Mouse (Mus musculus) lung, postnatal 0 days (tissue): Measurements from ENCODE around the gene BC053393. TPM values are rescaled to one million over a fixed set of nuclear protein-coding genes. Genes with fewer than 3 reads are reported as not detected.
A peak's percentile ranks its signal among the peaks of the same experiment; 100 is the strongest.

Experiments used
- ATAC-seq: fragments of 200-750 bp; cut with Nextera tagmentation; 2 replicates; pipeline ENCODE4 v1.8.0; 2017; ENCODE audit warnings: moderate library complexity
- DNase-seq: peaks from one replicate; pipeline ENCODE4 v3.0.0-alpha.2; 2016; ENCODE audit warnings: low spot score
- H3K27ac ChIP-seq: fragments of 300-500 bp; sonication (generic); 2 replicates; pipeline ENCODE4 v1.5.1; 2014; ENCODE audit warnings: antibody characterized with exemption, mild to moderate bottlenecking, low read length, mixed read lengths
- H3K27me3 ChIP-seq: fragments of 300-500 bp; sonication (generic); replicated peaks from 2 replicates; pipeline ENCODE4 v1.6.1; 2014; ENCODE audit warnings: low read length, mixed read lengths; ENCODE audit not compliant: insufficient read depth
- H3K36me3 ChIP-seq: fragments of 300-500 bp; sonication (generic); 2 replicates; pipeline ENCODE4 v1.6.1; 2014; ENCODE audit warnings: low read length, mixed read lengths; ENCODE audit not compliant: insufficient read depth
- H3K4me1 ChIP-seq: fragments of 300-500 bp; sonication (generic); 2 replicates; pipeline ENCODE4 v1.6.1; 2014; ENCODE audit warnings: antibody characterized with exemption, low read depth, low read length, mixed read lengths; ENCODE audit not compliant: insufficient read depth
- H3K4me2 ChIP-seq: fragments of 300-500 bp; sonication (generic); replicated peaks from 2 replicates; pipeline ENCODE4 v1.6.1; 2014; ENCODE audit warnings: low read depth, mild to moderate bottlenecking, low read length, moderate library complexity, mixed read lengths
- H3K4me3 ChIP-seq: fragments of 300-500 bp; sonication (generic); 2 replicates; pipeline ENCODE4 v1.5.1; 2014; ENCODE audit warnings: low read depth, low read length
- H3K9ac ChIP-seq: fragments of 300-500 bp; sonication (generic); replicated peaks from 2 replicates; pipeline ENCODE4 v1.6.1; 2014; ENCODE audit warnings: low read depth, mild to moderate bottlenecking
- H3K9me3 ChIP-seq: fragments of 300-500 bp; sonication (generic); 2 replicates; pipeline ENCODE4 v1.6.1; 2016; ENCODE audit warnings: low read length, mixed read lengths
- CTCF ChIP-seq: IDR thresholded peaks from 2 replicates; pipeline ENCODE4 v1.5.1; 2016; ENCODE audit warnings: antibody characterized with exemption, mild to moderate bottlenecking
- EP300 ChIP-seq: IDR thresholded peaks from 2 replicates; pipeline ENCODE4 v1.6.1; 2016; ENCODE audit warnings: antibody characterized with exemption, mild to moderate bottlenecking, control low read depth
- WGBS: fragments of 180-500 bp; shearing (Covaris S2); extraction: QIAGEN DNeasy Blood & Tissue Kit; methylation state at CpG from one replicate; pipeline ENCODE4 v1.1.7; 2014; 5-methylcytosine and 5-hydroxymethylcytosine counted together
- polyA plus RNA-seq: library from polyadenylated mRNA; unstranded; fragments of >200 nt; fragmentation: Nextera tagmentation; extraction: Ambion mirVana; gene quantifications from 2 replicates; pipeline ENCODE4 v1.2.1, GENCODE M21; 2015

Gene BC053393
- polyA plus RNA-seq, result not detected in 2 replicates

GRCm38 (mm10) chr11:46571327-46571726, at the start of gene BC053393:
BC053393 (plus strand) TSS chr11:46571536.
- Histone ChIP-seq H3K4me1 (no peaks in the 10 kb centered on the region), H3K36me3 (no peaks in the 10 kb centered on the region), H3K4me3 (no peak within 1 kb of the TSS), H3K9me3 (no peaks in the 10 kb centered on the region), H3K9ac (no peak within 1 kb of the TSS), H3K4me2 (no peak within 1 kb of the TSS), H3K27me3 (no peaks in the 10 kb centered on the region), H3K27ac (no peak within 1 kb of the TSS)
- TF ChIP-seq EP300 (no peak), CTCF (no peak)
- ATAC-seq (no peak), DNase-seq (no peak)
- WGBS, result 40% methylated on average over 1 of the region's 1 CpGs

DNA sequence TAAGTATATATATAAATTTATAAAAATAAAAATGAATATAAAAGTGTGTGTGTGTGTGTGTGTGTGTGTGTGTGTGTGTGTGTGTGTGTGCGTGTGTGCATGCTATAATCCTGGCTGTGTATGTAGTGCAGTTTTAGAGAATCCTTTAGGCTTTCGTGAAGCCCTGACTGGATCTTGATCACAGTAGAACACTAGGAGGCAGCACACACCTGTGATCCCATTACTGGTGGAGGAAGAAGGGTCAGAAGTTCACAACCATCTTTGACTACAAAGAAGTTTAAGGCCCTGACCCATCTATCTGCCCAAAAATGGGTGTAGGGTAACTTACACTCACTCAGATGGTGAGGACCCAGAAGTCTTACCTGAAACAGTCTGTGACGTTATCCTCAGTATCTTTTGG, 48.6 kb upstream of the BC053393 start:
- TF ChIP-seq EP300, result no peak
- TF ChIP-seq CTCF, result peak; percentile 30
- no peaks in the 10 kb centered on the region for H3K36me3 ChIP-seq
- H3K4me3 ChIP-seq, result no peak overlapping the region
- DNase-seq (no peak), ATAC-seq (no peak)
- H3K9me3 ChIP-seq, result no peaks in the 10 kb centered on the region
- H3K27ac ChIP-seq, result no peak overlapping the region
- 72% methylated on average over 3 of the region's 3 CpGs for WGBS
- no peak overlapping the region for H3K9ac ChIP-seq
- H3K4me2 ChIP-seq, result no peak overlapping the region
- no peaks in the 10 kb centered on the region for H3K4me1 ChIP-seq
- no peaks in the 10 kb centered on the region for H3K27me3 ChIP-seq

GRCm38 (mm10) chr11:46523912-46524311, 47.4 kb upstream of the BC053393 start, which contains the start of gene Gm12169:
Gm12169 (plus strand) TSS chr11:46524212.
- H3K27me3 ChIP-seq, result no peaks in the 10 kb centered on the region
- no peak within 1 kb of the TSS for H3K4me2 ChIP-seq
- no peak for ATAC-seq
- no peaks in the 10 kb centered on the region for H3K4me1 ChIP-seq
- H3K4me3 ChIP-seq, result no peak within 1 kb of the TSS
- no peaks in the 10 kb centered on the region for H3K36me3 ChIP-seq
- no peak for TF ChIP-seq EP300
- TF ChIP-seq CTCF, result no peak
- H3K9me3 ChIP-seq, result no peaks in the 10 kb centered on the region
- WGBS, result 66% methylated on average over 2 of the region's 2 CpGs
- no peak for DNase-seq
- no peak within 1 kb of the TSS for H3K9ac ChIP-seq
- no peak within 1 kb of the TSS for H3K27ac ChIP-seq

DNA sequence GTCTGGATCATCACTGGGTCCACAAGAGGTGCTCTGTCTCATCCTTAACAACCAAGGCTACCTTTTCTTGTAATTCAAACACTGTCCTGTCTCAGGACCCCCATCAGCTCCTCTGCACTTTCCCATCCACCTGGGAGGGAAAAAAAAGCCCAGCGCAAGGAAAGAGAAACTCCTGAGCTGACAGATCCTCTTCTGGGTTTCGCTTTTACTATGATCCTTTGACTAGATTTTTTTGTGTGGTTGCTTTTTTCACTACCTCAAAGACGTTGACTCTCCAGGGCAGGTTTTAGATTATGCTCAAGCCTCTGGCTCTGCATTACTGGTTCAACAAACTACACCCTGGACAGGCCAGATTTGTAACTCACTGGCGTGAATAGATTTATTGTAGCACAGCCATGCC, 41.2 kb upstream of the BC053393 start:
- Histone ChIP-seq H3K36me3 (no peaks in the 10 kb centered on the region), H3K9ac (no peak overlapping the region), H3K27ac (no peak overlapping the region), H3K4me1 (no peaks in the 10 kb centered on the region), H3K4me2 (no peak overlapping the region), H3K9me3 (no peaks in the 10 kb centered on the region), H3K27me3 (no peaks in the 10 kb centered on the region), H3K4me3 (no peak overlapping the region)
- TF ChIP-seq EP300 (no peak), CTCF (no peak)
- 48% methylated on average over 4 of the region's 4 CpGs for WGBS
- DNase-seq (no peak), ATAC-seq (no peak)

- Histone ChIP-seq H3K9me3 (no peaks in the 10 kb centered on the region), H3K4me1 (no peaks in the 10 kb centered on the region), H3K27ac (no peak overlapping the region), H3K27me3 (no peaks in the 10 kb centered on the region), H3K4me2 (no peak overlapping the region), H3K9ac (no peak overlapping the region), H3K36me3 (no peaks in the 10 kb centered on the region), H3K4me3 (no peak overlapping the region)
- ATAC-seq (no peak), DNase-seq (no peak)
- 80% methylated on average over 4 of the region's 4 CpGs for WGBS
- TF ChIP-seq CTCF (no peak), EP300 (no peak)
Measured at GRCm38 (mm10) chr11:46536978-46537377, 34.4 kb upstream of the BC053393 start.

- 79% methylated on average over 2 of the region's 2 CpGs for WGBS
- Histone ChIP-seq H3K27ac (no peak overlapping the region), H3K4me2 (no peak overlapping the region), H3K36me3 (no peaks in the 10 kb centered on the region), H3K27me3 (no peaks in the 10 kb centered on the region), H3K9ac (no peak overlapping the region), H3K4me3 (no peak overlapping the region), H3K4me1 (no peaks in the 10 kb centered on the region), H3K9me3 (no peaks in the 10 kb centered on the region)
- TF ChIP-seq CTCF, result no peak
- no peak for TF ChIP-seq EP300
- no peak for DNase-seq
- no peak for ATAC-seq
Measured at GRCm38 (mm10) chr11:46543530-46543929, 27.8 kb upstream of the BC053393 start.

- Histone ChIP-seq H3K36me3 (no peaks in the 10 kb centered on the region), H3K27me3 (no peaks in the 10 kb centered on the region), H3K4me3 (no peak overlapping the region), H3K9me3 (no peaks in the 10 kb centered on the region), H3K4me1 (no peaks in the 10 kb centered on the region), H3K9ac (no peak overlapping the region), H3K27ac (no peak overlapping the region), H3K4me2 (no peak overlapping the region)
- WGBS, result 75% methylated on average over 4 of the region's 4 CpGs
- TF ChIP-seq EP300 (no peak), CTCF (no peak)
- no peak for DNase-seq
- ATAC-seq, result no peak
Measured at GRCm38 (mm10) chr11:46549721-46550120, 21.6 kb upstream of the BC053393 start.
